Mouse (Mus musculus) bone marrow macrophage, adult 2 months (primary cell): ENCODE measurements around the gene Bend5. TPM values are rescaled to one million over a fixed set of nuclear protein-coding genes. Genes with fewer than 3 reads are reported as not detected.

Experiments
- H3K27ac ChIP-seq: 2 replicates; pipeline ENCODE4 v1.5.1; 2012; ENCODE audit warnings: low read depth, low read length; ENCODE audit not compliant: insufficient read depth
- H3K4me1 ChIP-seq: 2 replicates; pipeline ENCODE4 v1.6.1; 2012; ENCODE audit warnings: low read length; ENCODE audit not compliant: control insufficient read depth, insufficient read depth
- H3K4me3 ChIP-seq: 2 replicates; pipeline ENCODE4 v1.5.1; 2012; ENCODE audit warnings: mild to moderate bottlenecking, low read length, moderate library complexity; ENCODE audit not compliant: insufficient read depth
- CTCF ChIP-seq: IDR thresholded peaks from 2 replicates; pipeline ENCODE4 v1.5.1; 2012; ENCODE audit warnings: low read depth, mild to moderate bottlenecking, low read length, moderate library complexity
- POLR2A ChIP-seq: IDR thresholded peaks from 2 replicates; pipeline ENCODE4 v1.6.1; 2012; ENCODE audit warnings: mild to moderate bottlenecking, low read depth, low read length, borderline replicate concordance
- polyA plus RNA-seq: library from polyadenylated mRNA; stranded (reverse); fragments of >200 nt; gene quantifications from 2 replicates; pipeline ENCODE4 v1.2.4, GENCODE M21; 2012; ENCODE audit not compliant: missing spikeins, insufficient read depth, insufficient read length

The Bend5 gene
- polyA plus RNA-seq, 1 experiment, result not detected

DNA sequence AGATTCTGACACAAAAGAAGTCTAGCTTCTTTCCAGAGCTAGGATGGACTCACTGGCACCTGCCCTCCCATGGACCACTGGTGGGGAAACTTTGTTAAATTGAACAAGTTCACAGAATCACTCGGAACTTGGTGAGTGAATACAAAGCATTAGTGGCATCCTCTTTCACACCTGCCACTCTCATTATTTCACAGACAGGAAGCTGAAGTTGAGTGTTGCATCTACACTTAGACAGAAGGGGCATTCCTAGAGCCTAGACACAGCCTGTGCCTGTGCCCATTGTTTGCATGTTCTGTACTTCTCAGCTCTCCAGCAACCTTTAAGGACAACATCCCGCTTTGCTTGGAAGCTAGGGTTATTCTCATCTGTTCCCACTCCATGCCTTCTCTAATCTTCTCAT lies 90.1 kb downstream of the Bend5 start:
- Histone ChIP-seq H3K27ac (no peak overlapping the region), H3K4me3 (no peak overlapping the region), H3K4me1 (no peaks in the 10 kb centered on the region)
- TF ChIP-seq POLR2A, result no peak
- no peak for TF ChIP-seq CTCF
